Mouse (Mus musculus): ENCODE measurements around the gene Pard3b. TPM values are rescaled to one million over a fixed set of nuclear protein-coding genes. Genes with fewer than 3 reads are reported as not detected.

The Pard3b gene
- polyA plus RNA-seq, 1 experiment = 0.69 TPM

DNA sequence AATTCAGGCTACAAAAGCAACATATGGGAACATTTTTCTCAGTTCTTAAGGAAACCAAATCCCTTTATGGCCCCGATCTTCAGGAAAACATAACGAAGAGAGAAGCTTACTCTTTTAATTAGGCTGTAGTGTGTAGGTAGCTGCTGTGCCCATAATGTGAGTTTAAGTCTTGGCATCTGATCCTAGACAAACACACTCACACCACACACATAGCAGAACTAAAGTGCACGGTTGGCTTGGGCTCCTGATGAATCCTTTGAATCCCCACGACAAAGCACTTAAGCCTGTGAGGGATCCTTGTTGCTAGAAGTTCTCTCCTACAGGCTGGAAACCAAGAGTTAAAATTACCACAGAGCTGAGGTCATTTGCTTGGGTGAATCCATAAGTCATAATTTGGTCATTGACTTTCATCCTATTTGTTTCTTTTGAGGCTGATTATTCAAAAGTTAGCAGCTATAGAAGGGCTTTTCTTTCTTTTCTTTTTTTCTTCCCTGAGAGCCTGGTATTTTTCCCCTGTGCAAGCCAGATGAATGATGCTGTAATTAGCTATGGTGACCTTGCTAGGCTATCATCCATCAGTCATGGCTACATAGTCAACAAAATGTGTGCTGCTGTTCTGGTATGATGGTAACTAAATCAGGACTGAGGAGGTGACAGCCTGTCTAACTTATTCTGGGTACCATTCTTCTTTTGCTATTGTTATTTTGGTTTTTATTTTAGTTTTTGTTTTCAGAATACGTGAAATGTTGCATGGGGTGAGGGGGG is 378.1 kb downstream of the Pard3b start:
- Histone ChIP-seq H3K4me1 (ENCODE audit: control insufficient read depth, insufficient read depth, insufficient read length) (no peaks in the 10 kb centered on the region), H3K4me3 (ENCODE audit: extremely low read depth, insufficient read depth, insufficient read length) (no peak overlapping the region; the same call in 1 of the 2 replicates), H3K27ac (ENCODE audit: insufficient read depth, low read length) (no peak overlapping the region), H3K27me3 (ENCODE audit: control insufficient read depth, insufficient read depth, low read length) (no peaks in the 10 kb centered on the region), H3K36me3 (ENCODE audit: control insufficient read depth, insufficient read depth, low read length) (no peaks in the 10 kb centered on the region)
- no peak for TF ChIP-seq POLR2A (IDR thresholded peaks at IDR 0.05; ENCODE audit: low read depth, low read length)
- TF ChIP-seq CTCF (IDR thresholded peaks at IDR 0.05; ENCODE audit: extremely low read depth, insufficient read depth, insufficient read length, insufficient replicate concordance) = no peak
- no peak for DNase-seq (ENCODE audit: low read depth in 1 of 2, low spot score in 2 of 2)
- WGBS = 86% methylated on average over 5 of the region's 5 CpGs

GRCm38 (mm10) chr1:62018276-62018675 is 379.7 kb downstream of the Pard3b start:
- H3K27me3 ChIP-seq (ENCODE audit: control insufficient read depth, insufficient read depth, low read length) = no peaks in the 10 kb centered on the region
- no peak for TF ChIP-seq CTCF (IDR thresholded peaks at IDR 0.05; ENCODE audit: extremely low read depth, insufficient read depth, insufficient read length, insufficient replicate concordance)
- TF ChIP-seq POLR2A (IDR thresholded peaks at IDR 0.05; ENCODE audit: low read depth, low read length) = no peak
- no peak overlapping the region for H3K4me3 ChIP-seq (ENCODE audit: extremely low read depth, insufficient read depth, insufficient read length)
- WGBS = 90% methylated on average over 5 of the region's 5 CpGs
- H3K36me3 ChIP-seq (ENCODE audit: control insufficient read depth, insufficient read depth, low read length) = no peaks in the 10 kb centered on the region
- DNase-seq (ENCODE audit: low read depth in 1 of 2, low spot score in 2 of 2) = no peak
- no peak overlapping the region for H3K27ac ChIP-seq (ENCODE audit: insufficient read depth, low read length)
- H3K4me1 ChIP-seq (ENCODE audit: control insufficient read depth, insufficient read depth, insufficient read length) = no peaks in the 10 kb centered on the region

DNA sequence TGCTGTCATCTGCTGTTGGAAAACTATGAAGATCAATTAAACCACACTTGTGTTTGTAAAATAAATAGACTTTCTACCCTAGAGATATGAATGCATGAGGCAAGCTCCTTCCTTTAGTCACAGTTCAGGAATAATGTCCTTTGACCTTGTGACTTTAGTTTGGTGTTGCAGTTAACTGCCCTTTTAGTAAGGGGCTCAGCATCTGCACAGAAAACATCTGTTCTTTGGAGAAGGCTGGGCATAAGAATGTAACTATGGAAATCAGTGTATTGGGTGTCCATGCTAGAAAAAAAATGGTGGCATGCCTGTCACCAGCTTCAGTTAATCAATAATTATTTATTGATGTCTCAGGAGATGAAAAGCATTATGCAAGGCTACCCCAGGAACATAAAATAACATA is 381.1 kb downstream of the Pard3b start:
- H3K4me1 ChIP-seq (ENCODE audit: control insufficient read depth, insufficient read depth, insufficient read length) = no peaks in the 10 kb centered on the region
- no peak overlapping the region for H3K4me3 ChIP-seq (ENCODE audit: extremely low read depth, insufficient read depth, insufficient read length)
- TF ChIP-seq CTCF (IDR thresholded peaks at IDR 0.05; ENCODE audit: extremely low read depth, insufficient read depth, insufficient read length, insufficient replicate concordance) = no peak
- TF ChIP-seq POLR2A (IDR thresholded peaks at IDR 0.05; ENCODE audit: low read depth, low read length) = no peak
- H3K27ac ChIP-seq (ENCODE audit: insufficient read depth, low read length) = no peak overlapping the region
- no peaks in the 10 kb centered on the region for H3K27me3 ChIP-seq (ENCODE audit: control insufficient read depth, insufficient read depth, low read length)
- H3K36me3 ChIP-seq (ENCODE audit: control insufficient read depth, insufficient read depth, low read length) = no peaks in the 10 kb centered on the region
- no peak for DNase-seq (ENCODE audit: low read depth in 1 of 2, low spot score in 2 of 2)

DNA sequence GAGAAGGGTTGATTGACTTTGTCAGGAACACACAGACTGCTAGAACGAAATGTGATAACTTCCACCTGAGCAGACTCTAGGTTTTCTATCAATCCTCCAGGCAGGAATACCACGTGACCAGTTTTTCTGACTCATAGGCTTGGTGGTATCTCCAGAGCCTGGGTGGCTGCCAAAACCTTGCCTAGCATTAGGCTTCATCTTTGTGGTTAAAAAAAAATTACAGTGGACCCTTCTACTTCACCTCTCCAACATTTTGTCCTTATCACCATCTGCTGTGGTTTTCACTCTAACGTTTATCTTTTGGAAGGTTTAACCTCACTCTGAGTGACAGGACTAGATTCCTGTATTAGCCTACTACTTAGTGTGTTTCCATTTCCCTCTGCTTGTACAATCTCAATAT is 403.1 kb downstream of the Pard3b start:
- H3K4me1 ChIP-seq (ENCODE audit: control insufficient read depth, insufficient read depth, insufficient read length) = no peaks in the 10 kb centered on the region
- WGBS = 15% methylated on average over 3 of the region's 3 CpGs
- no peak for DNase-seq (ENCODE audit: low read depth in 1 of 2, low spot score in 2 of 2)
- TF ChIP-seq POLR2A (IDR thresholded peaks at IDR 0.05; ENCODE audit: low read depth, low read length) = no peak
- TF ChIP-seq CTCF (IDR thresholded peaks at IDR 0.05; ENCODE audit: extremely low read depth, insufficient read depth, insufficient read length, insufficient replicate concordance) = no peak
- H3K27ac ChIP-seq (ENCODE audit: insufficient read depth, low read length) = no peak overlapping the region
- no peaks in the 10 kb centered on the region for H3K36me3 ChIP-seq (ENCODE audit: control insufficient read depth, insufficient read depth, low read length)
- no peak overlapping the region for H3K4me3 ChIP-seq (ENCODE audit: extremely low read depth, insufficient read depth, insufficient read length)
- H3K27me3 ChIP-seq (ENCODE audit: control insufficient read depth, insufficient read depth, low read length) = no peaks in the 10 kb centered on the region

DNA sequence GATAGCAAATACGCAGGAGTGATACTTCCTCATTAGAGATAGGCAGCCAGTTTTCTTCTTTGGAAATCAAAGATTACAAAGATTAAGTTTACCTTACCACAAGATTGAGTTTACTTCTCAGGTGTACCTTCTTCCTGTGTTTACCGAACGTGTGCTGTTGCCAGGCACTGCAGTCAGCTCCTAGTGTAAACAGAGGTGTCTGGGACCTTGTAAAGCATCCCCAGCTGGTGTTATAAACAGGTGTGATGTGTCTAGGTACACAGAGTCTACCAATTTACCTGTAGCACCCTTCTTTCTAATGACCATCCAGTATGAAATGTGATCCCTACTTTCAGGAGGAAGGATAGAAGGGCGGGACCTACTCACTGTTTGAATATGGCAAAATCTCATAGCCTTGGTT is 410.0 kb downstream of the Pard3b start:
- Histone ChIP-seq H3K4me3 (ENCODE audit: extremely low read depth, insufficient read depth, insufficient read length) (no peak overlapping the region), H3K36me3 (ENCODE audit: control insufficient read depth, insufficient read depth, low read length) (no peaks in the 10 kb centered on the region), H3K4me1 (ENCODE audit: control insufficient read depth, insufficient read depth, insufficient read length) (no peaks in the 10 kb centered on the region), H3K27me3 (ENCODE audit: control insufficient read depth, insufficient read depth, low read length) (no peaks in the 10 kb centered on the region), H3K27ac (ENCODE audit: insufficient read depth, low read length) (no peak overlapping the region)
- WGBS = 93% methylated on average over 4 of the region's 4 CpGs
- no peak for TF ChIP-seq POLR2A (IDR thresholded peaks at IDR 0.05; ENCODE audit: low read depth, low read length)
- TF ChIP-seq CTCF (IDR thresholded peaks at IDR 0.05; ENCODE audit: extremely low read depth, insufficient read depth, insufficient read length, insufficient replicate concordance) = no peak
- DNase-seq (ENCODE audit: low read depth in 1 of 2, low spot score in 2 of 2) = no peak

DNA sequence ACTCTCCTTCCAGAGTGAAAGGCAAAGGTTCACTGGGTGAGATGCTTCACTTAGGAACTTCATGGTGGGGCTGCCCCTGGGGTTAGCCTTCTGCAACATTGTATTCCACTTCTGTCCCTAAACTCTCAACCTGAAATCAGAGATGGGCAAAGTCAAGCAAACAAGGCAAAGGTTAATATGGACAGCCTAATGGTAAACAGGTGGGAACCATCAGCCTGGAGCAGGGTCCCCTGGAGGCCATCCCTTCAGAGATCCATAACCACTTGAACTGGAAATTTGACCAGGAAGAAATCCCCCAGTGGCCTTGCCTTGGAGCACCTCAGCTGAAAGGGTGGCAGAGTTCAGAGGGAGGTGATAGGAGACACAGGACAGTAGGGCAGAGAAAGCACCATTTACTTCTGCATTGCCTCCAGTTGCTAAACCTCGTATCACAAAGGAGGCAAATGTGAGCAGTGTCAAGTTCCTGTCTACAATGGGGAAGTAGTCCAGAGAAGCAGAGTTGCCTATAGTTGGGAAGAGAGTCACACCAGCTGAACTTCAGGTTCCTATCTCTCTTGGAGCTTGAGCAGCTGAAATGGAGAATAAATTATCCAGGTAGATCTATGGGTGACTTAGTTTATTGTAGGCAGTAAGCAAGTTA is 412.7 kb downstream of the Pard3b start:
- no peak for DNase-seq (ENCODE audit: low read depth in 1 of 2, low spot score in 2 of 2)
- TF ChIP-seq CTCF (IDR thresholded peaks at IDR 0.05; ENCODE audit: extremely low read depth, insufficient read depth, insufficient read length, insufficient replicate concordance) (no peak), POLR2A (IDR thresholded peaks at IDR 0.05; ENCODE audit: low read depth, low read length) (no peak)
- H3K27me3 ChIP-seq (ENCODE audit: control insufficient read depth, insufficient read depth, low read length) = no peaks in the 10 kb centered on the region
- no peaks in the 10 kb centered on the region for H3K36me3 ChIP-seq (ENCODE audit: control insufficient read depth, insufficient read depth, low read length)
- no peaks in the 10 kb centered on the region for H3K4me1 ChIP-seq (ENCODE audit: control insufficient read depth, insufficient read depth, insufficient read length)
- WGBS = 21% methylated on average over 1 of the region's 1 CpGs
- no peak overlapping the region for H3K4me3 ChIP-seq (ENCODE audit: extremely low read depth, insufficient read depth, insufficient read length)
- H3K27ac ChIP-seq (ENCODE audit: insufficient read depth, low read length) = no peak overlapping the region

GRCm38 (mm10) chr1:62053167-62053638 is 414.6 kb downstream of the Pard3b start:
- WGBS = 93% methylated on average over 7 of the region's 7 CpGs
- no peak for TF ChIP-seq CTCF (IDR thresholded peaks at IDR 0.05; ENCODE audit: extremely low read depth, insufficient read depth, insufficient read length, insufficient replicate concordance)
- no peak for TF ChIP-seq POLR2A (IDR thresholded peaks at IDR 0.05; ENCODE audit: low read depth, low read length)
- no peaks in the 10 kb centered on the region for H3K4me1 ChIP-seq (ENCODE audit: control insufficient read depth, insufficient read depth, insufficient read length)
- H3K27ac ChIP-seq (ENCODE audit: insufficient read depth, low read length) = no peak overlapping the region
- DNase-seq (ENCODE audit: low read depth in 1 of 2, low spot score in 2 of 2) = no peak
- no peaks in the 10 kb centered on the region for H3K27me3 ChIP-seq (ENCODE audit: control insufficient read depth, insufficient read depth, low read length)
- H3K4me3 ChIP-seq (ENCODE audit: extremely low read depth, insufficient read depth, insufficient read length) = no peak overlapping the region
- no peaks in the 10 kb centered on the region for H3K36me3 ChIP-seq (ENCODE audit: control insufficient read depth, insufficient read depth, low read length)

Data from spleen, adult 2 months (tissue).